Mouse (Mus musculus) MEL (cell line): ENCODE results near the gene 1700113H08Rik. TPM values are rescaled to one million over a fixed set of nuclear protein-coding genes. Genes with fewer than 3 reads are reported as not detected.

ENCODE experiments used
- DNase-seq: peaks from one replicate; pipeline ENCODE4 v3.0.0; 2011; ENCODE audit warnings: low read depth, low spot score
- H3K27ac ChIP-seq: 2 replicates; pipeline ENCODE4 v1.5.1; 2012; ENCODE audit warnings: low read depth, mild to moderate bottlenecking, control low read depth, low read length, moderate library complexity; ENCODE audit not compliant: control insufficient read depth
- H3K27me3 ChIP-seq, 2 experiments: fragments of 150-350 bp in 1 of 2; sonication (generic) in 1 of 2; 2 replicates each; pipeline ENCODE4 v1.6.1; 2012; ENCODE audit warnings: low read length in 2 of 2, mild to moderate bottlenecking in 2 of 2, improper control_type of control experiment in 1 of 2, moderate library complexity in 1 of 2; ENCODE audit not compliant: insufficient read depth in 2 of 2, control insufficient read depth in 1 of 2
- H3K36me3 ChIP-seq, 2 experiments: 2 replicates each; pipeline ENCODE4 v1.6.1; 2012 to 2014; ENCODE audit warnings: low read length in 2 of 2, improper control_type of control experiment in 1 of 2, inconsistent platforms in 1 of 2, mild to moderate bottlenecking in 1 of 2; ENCODE audit not compliant: insufficient read depth in 2 of 2, control insufficient read depth in 1 of 2
- H3K4me1 ChIP-seq, 2 experiments: fragments of 150-350 bp in 1 of 2; sonication (generic) in 1 of 2; 2 replicates each; pipeline ENCODE4 v1.6.1; 2012; ENCODE audit warnings: low read length in 2 of 2, improper control_type of control experiment in 1 of 2, mild to moderate bottlenecking in 1 of 2; ENCODE audit not compliant: insufficient read depth in 2 of 2, control insufficient read depth in 1 of 2
- H3K4me3 ChIP-seq, 2 experiments: fragments of 150-350 bp in 1 of 2; sonication (generic) in 1 of 2; 2 replicates each; pipeline ENCODE4 v1.5.1; 2012; ENCODE audit warnings: low read depth in 2 of 2, low read length in 2 of 2, mild to moderate bottlenecking in 2 of 2, moderate library complexity in 2 of 2, control low read depth in 1 of 2, improper control_type of control experiment in 1 of 2; ENCODE audit not compliant: control insufficient read depth in 1 of 2, insufficient read depth in 1 of 2
- H3K79me2 ChIP-seq: 2 replicates; pipeline ENCODE4 v1.6.1; 2012; ENCODE audit warnings: mild to moderate bottlenecking, low read length, moderate library complexity; ENCODE audit not compliant: control insufficient read depth, poor library complexity, insufficient read depth
- H3K9ac ChIP-seq: 2 replicates; pipeline ENCODE4 v1.6.1; 2012; ENCODE audit warnings: low read depth, mild to moderate bottlenecking, control low read depth, low read length, moderate library complexity; ENCODE audit not compliant: control insufficient read depth, poor library complexity, severe bottlenecking
- H3K9me3 ChIP-seq: fragments of 150-350 bp; sonication (generic); replicated peaks from 2 replicates; pipeline ENCODE4 v1.6.1; 2012; ENCODE audit warnings: mild to moderate bottlenecking, low read length, improper control_type of control experiment, moderate library complexity; ENCODE audit not compliant: insufficient read depth
- CHD1 ChIP-seq: IDR thresholded peaks from 2 replicates; pipeline ENCODE4 v1.6.1; 2012; ENCODE audit warnings: low read depth, mild to moderate bottlenecking, inconsistent platforms, low read length, improper control_type of control experiment
- CHD2 ChIP-seq: IDR thresholded peaks from 2 replicates; pipeline ENCODE4 v1.6.1; 2011; ENCODE audit warnings: low read length, improper control_type of control experiment
- ELF1 ChIP-seq: IDR thresholded peaks from 2 replicates; pipeline ENCODE4 v1.6.1; 2014; ENCODE audit warnings: low read depth, mild to moderate bottlenecking, inconsistent platforms, low read length, improper control_type of control experiment, moderate library complexity
- GATA1 ChIP-seq: IDR thresholded peaks from 2 replicates; pipeline ENCODE4 v1.6.1; 2011; ENCODE audit warnings: low read depth, low read length, improper control_type of control experiment
- HCFC1 ChIP-seq: IDR thresholded peaks from 2 replicates; pipeline ENCODE4 v1.6.1; 2012; ENCODE audit warnings: low read depth, mild to moderate bottlenecking, inconsistent platforms, low read length, improper control_type of control experiment, moderate library complexity
- KAT2A ChIP-seq: conservative IDR thresholded peaks from 2 replicates; pipeline ENCODE4 v1.6.1; 2012; ENCODE audit warnings: low read depth, low read length, improper control_type of control experiment, inconsistent platforms
- MAFK ChIP-seq: IDR thresholded peaks from 2 replicates; pipeline ENCODE4 v1.6.1; 2011; ENCODE audit warnings: low read depth, mild to moderate bottlenecking, low read length, improper control_type of control experiment, borderline replicate concordance
- MAX ChIP-seq: IDR thresholded peaks from 2 replicates; pipeline ENCODE4 v1.6.1; 2011; ENCODE audit warnings: low read length, improper control_type of control experiment
- MXI1 ChIP-seq: IDR thresholded peaks from 2 replicates; pipeline ENCODE4 v1.6.1; 2011; ENCODE audit warnings: mild to moderate bottlenecking, low read depth, low read length, improper control_type of control experiment
- MYC ChIP-seq: IDR thresholded peaks from 2 replicates; pipeline ENCODE4 v1.6.1; 2011; ENCODE audit warnings: low read depth, mild to moderate bottlenecking, low read length, improper control_type of control experiment, moderate library complexity
- POLR2A ChIP-seq, 2 experiments: IDR thresholded peaks; 2 replicates each; pipeline ENCODE4 v1.6.1; 2011 to 2012; ENCODE audit warnings: low read length in 2 of 2, mild to moderate bottlenecking in 2 of 2, control low read depth in 1 of 2, improper control_type of control experiment in 1 of 2, low read depth in 1 of 2, moderate library complexity in 1 of 2; ENCODE audit not compliant: control insufficient read depth in 1 of 2, insufficient read depth in 1 of 2, poor library complexity in 1 of 2
- POLR2AphosphoS2 ChIP-seq: IDR thresholded peaks from 2 replicates; pipeline ENCODE4 v1.6.1; 2011; ENCODE audit warnings: low read length, improper control_type of control experiment
- RCOR1 ChIP-seq: IDR thresholded peaks from 2 replicates; pipeline ENCODE4 v1.6.1; 2012; ENCODE audit warnings: low read depth, mild to moderate bottlenecking, inconsistent platforms, low read length, improper control_type of control experiment
- SMC3 ChIP-seq: IDR thresholded peaks from 2 replicates; pipeline ENCODE4 v1.6.1; 2011; ENCODE audit warnings: low read depth, low read length, improper control_type of control experiment
- TAL1 ChIP-seq: IDR thresholded peaks from 2 replicates; pipeline ENCODE4 v1.6.1; 2012; ENCODE audit warnings: mild to moderate bottlenecking, inconsistent platforms, low read length, moderate library complexity, mixed read lengths
- TCF12 ChIP-seq: IDR thresholded peaks from 2 replicates; pipeline ENCODE4 v1.6.1; 2014; ENCODE audit warnings: low read depth, mild to moderate bottlenecking, inconsistent platforms, low read length, improper control_type of control experiment, moderate library complexity
- USF2 ChIP-seq, 2 experiments: IDR thresholded peaks; 2 replicates each; pipeline ENCODE4 v1.6.1; 2011 to 2012; ENCODE audit warnings: improper control_type of control experiment in 2 of 2, low read length in 2 of 2, borderline replicate concordance in 1 of 2, inconsistent platforms in 1 of 2, low read depth in 1 of 2, mild to moderate bottlenecking in 1 of 2; ENCODE audit not compliant: insufficient read depth in 1 of 2
- ZC3H11A ChIP-seq: IDR thresholded peaks from 2 replicates; pipeline ENCODE4 v1.6.1; 2012; ENCODE audit warnings: low read depth, mild to moderate bottlenecking, inconsistent platforms, low read length, improper control_type of control experiment
- ZKSCAN1 ChIP-seq: IDR thresholded peaks from 2 replicates; pipeline ENCODE4 v1.6.1; 2012; ENCODE audit warnings: low read depth, mild to moderate bottlenecking, inconsistent platforms, low read length, improper control_type of control experiment, moderate library complexity
- ZMIZ1 ChIP-seq: IDR thresholded peaks from 2 replicates; pipeline ENCODE4 v1.6.1; 2012; ENCODE audit warnings: low read depth, mild to moderate bottlenecking, inconsistent platforms, low read length, improper control_type of control experiment, moderate library complexity
- ZNF384 ChIP-seq: IDR thresholded peaks from 2 replicates; pipeline ENCODE4 v1.6.1; 2012; ENCODE audit warnings: low read depth, mild to moderate bottlenecking, inconsistent platforms, low read length, improper control_type of control experiment
- polyA plus RNA-seq, 2 experiments: library from polyadenylated mRNA; stranded (reverse) in 1 of 2; unstranded in 1 of 2; fragments of >175 nt in 1 of 2; fragments of >200 nt in 1 of 2; gene quantifications; 2 replicates each; pipeline versions ENCODE4 v1.2.1 to v1.2.4; 2012; ENCODE audit warnings: low replicate concordance in 2 of 2, low read depth in 1 of 2; ENCODE audit not compliant: insufficient read length in 2 of 2, insufficient read depth in 1 of 2, missing spikeins in 1 of 2
- total RNA-seq: library from RNA; depleted of rRNA; stranded (reverse); fragments of 300-350 nt; gene quantifications from 2 replicates; pipeline ENCODE4 v1.2.3, GENCODE M21; 2012

The 1700113H08Rik gene
- total and polyA plus RNA-seq, 3 experiments: not detected

GRCm38 (mm10) chr10:87107565-87108297 lies 49.9 kb downstream of the 1700113H08Rik start:
- no peak for DNase-seq
- Histone ChIP-seq H3K27me3 (no peaks in the 10 kb centered on the region), H3K4me1 (no peaks in the 10 kb centered on the region), H3K79me2 (no peaks in the 10 kb centered on the region; the same call in 1 of the 2 replicates), H3K36me3 (no peaks in the 10 kb centered on the region), H3K4me3 (no peak overlapping the region), H3K9ac (no peak overlapping the region), H3K27ac (no peak overlapping the region), H3K9me3 (no peaks in the 10 kb centered on the region)
- TF ChIP-seq ZMIZ1 (no peak), MAFK (no peak), MXI1 (no peak), GATA1 (no peak), CHD2 (no peak), TCF12 (no peak), ELF1 (no peak), TAL1 (no peak), USF2 (IDR thresholded peaks at IDR 0.05; ENCODE audit: borderline replicate concordance in 1 of 2, insufficient read depth in 1 of 2, low read depth in 1 of 2, low read length in 2 of 2) (no peak), ZKSCAN1 (no peak), MYC (no peak), POLR2AphosphoS2 (no peak), MAX (no peak), RCOR1 (no peak), ZC3H11A (no peak), HCFC1 (no peak), POLR2A (IDR thresholded peaks at IDR 0.05; ENCODE audit: control insufficient read depth in 1 of 2, insufficient read depth in 1 of 2, low read depth in 1 of 2, low read length in 2 of 2, poor library complexity in 1 of 2) (no peak), KAT2A (no peak)

DNA sequence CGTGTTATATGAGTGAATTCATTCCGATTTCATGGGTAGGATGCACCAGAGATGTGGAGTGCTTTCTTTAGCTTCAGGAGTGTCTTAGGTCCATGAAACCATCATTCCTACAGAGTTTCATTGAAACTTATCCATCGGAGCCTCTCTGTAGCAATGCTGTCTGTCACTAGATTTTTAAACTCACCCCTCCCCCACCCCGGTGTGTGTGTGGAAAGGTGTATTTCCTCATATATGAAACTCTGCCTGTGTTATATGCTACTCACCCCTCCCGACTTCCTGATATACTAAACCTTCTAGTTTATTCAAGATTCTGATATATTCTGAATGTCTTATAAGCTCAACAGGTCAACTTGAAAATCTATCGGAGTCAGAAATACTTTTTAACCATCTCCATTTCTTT lies 50.5 kb downstream of the 1700113H08Rik start:
- TF ChIP-seq TCF12: no peak
- TF ChIP-seq HCFC1: no peak
- TF ChIP-seq SMC3: no peak
- no peak for TF ChIP-seq ZNF384
- TF ChIP-seq CHD1: no peak
- TF ChIP-seq ELF1: no peak
- H3K36me3 ChIP-seq: no peaks in the 10 kb centered on the region

More for the DNA sequence above, 50.5 kb downstream of the 1700113H08Rik start:
- Histone ChIP-seq H3K27ac (no peak overlapping the region), H3K9ac (no peak overlapping the region), H3K79me2 (no peaks in the 10 kb centered on the region; the same call in 1 of the 2 replicates), H3K9me3 (no peaks in the 10 kb centered on the region), H3K4me3 (no peak overlapping the region), H3K4me1 (no peaks in the 10 kb centered on the region), H3K27me3 (no peaks in the 10 kb centered on the region)
- no peak for DNase-seq
